Mouse (Mus musculus) hindbrain, embryonic 12.5 days (tissue): ENCODE results near the gene Gm9495. TPM values are rescaled to one million over a fixed set of nuclear protein-coding genes. Genes with fewer than 3 reads are reported as not detected.

Source experiments
- polyA plus RNA-seq: library from polyadenylated mRNA; unstranded; fragments of >200 nt; fragmentation: Nextera tagmentation; extraction: Ambion mirVana; gene quantifications from 2 replicates; pipeline ENCODE4 v1.2.1, GENCODE M21; 2016

Gene Gm9495
- polyA plus RNA-seq, 1 experiment from 2014 or later = not detected

Other genes with a start within 250 kb of the Gm9495 start
- gene Zfp930, start 244.5 kb downstream of the Gm9495 start, polyA plus RNA-seq = 12.1 and 14.0 TPM in 2 replicates
- 9.5 and 10.8 TPM in 2 replicates for gene D130040H23Rik, start 182.5 kb downstream of the Gm9495 start, polyA plus RNA-seq
- 0.10 TPM in 1 of 2 replicates, not detected in the other for gene Gm7697, start 69.4 kb upstream of the Gm9495 start, polyA plus RNA-seq
- gene Zfp868, start 172.0 kb upstream of the Gm9495 start, polyA plus RNA-seq = 37.9 and 40.2 TPM in 2 replicates
- gene Zfp964, start 200.9 kb upstream of the Gm9495 start, polyA plus RNA-seq = 3.5 and 3.8 TPM in 2 replicates